Mouse (Mus musculus) CH12.LX (cell line): ENCODE measurements around the gene Mgat4b.

Experiments
- CHD2 ChIP-seq: IDR thresholded peaks from 2 replicates; pipeline ENCODE4 v1.6.1; 2011; ENCODE audit warnings: low read length, improper control_type of control experiment
- CTCF ChIP-seq, 2 experiments: IDR thresholded peaks in 1 of 2; conservative IDR thresholded peaks in 1 of 2; 2 replicates each; pipeline ENCODE4 v1.5.1; 2011 to 2012; ENCODE audit warnings: low read depth in 2 of 2, low read length in 2 of 2, improper control_type of control experiment in 1 of 2, inconsistent platforms in 1 of 2, mild to moderate bottlenecking in 1 of 2, moderate library complexity in 1 of 2
- E2F4 ChIP-seq: IDR thresholded peaks from 2 replicates; pipeline ENCODE4 v1.6.1; 2011; ENCODE audit warnings: low read depth, low read length, improper control_type of control experiment; ENCODE audit not compliant: insufficient replicate concordance
- EP300 ChIP-seq: IDR thresholded peaks from 2 replicates; pipeline ENCODE4 v1.6.1; 2011; ENCODE audit warnings: low read length, improper control_type of control experiment
- IRF4 ChIP-seq: IDR thresholded peaks from 2 replicates; pipeline ENCODE4 v1.6.1; 2014; ENCODE audit warnings: low read depth, mild to moderate bottlenecking, inconsistent platforms, low read length, improper control_type of control experiment
- JUND ChIP-seq: conservative IDR thresholded peaks from 2 replicates; pipeline ENCODE4 v1.6.1; 2011; ENCODE audit warnings: low read depth, low read length, improper control_type of control experiment
- KAT2A ChIP-seq: IDR thresholded peaks from 2 replicates; pipeline ENCODE4 v1.6.1; 2012; ENCODE audit warnings: low read length, improper control_type of control experiment, inconsistent platforms; ENCODE audit not compliant: insufficient replicate concordance
- MAX ChIP-seq: IDR thresholded peaks from 2 replicates; pipeline ENCODE4 v1.6.1; 2011; ENCODE audit warnings: low read length, improper control_type of control experiment
- POLR2A ChIP-seq: IDR thresholded peaks from 2 replicates; pipeline ENCODE4 v1.6.1; 2011; ENCODE audit warnings: low read depth, mild to moderate bottlenecking, improper control_type of control experiment, low read length
- POLR2AphosphoS2 ChIP-seq: IDR thresholded peaks from 2 replicates; pipeline ENCODE4 v1.6.1; 2011; ENCODE audit warnings: low read depth, low read length, improper control_type of control experiment
- USF1 ChIP-seq: IDR thresholded peaks from 2 replicates; pipeline ENCODE4 v1.6.1; 2014; ENCODE audit warnings: low read depth, mild to moderate bottlenecking, inconsistent platforms, low read length, improper control_type of control experiment

DNA sequence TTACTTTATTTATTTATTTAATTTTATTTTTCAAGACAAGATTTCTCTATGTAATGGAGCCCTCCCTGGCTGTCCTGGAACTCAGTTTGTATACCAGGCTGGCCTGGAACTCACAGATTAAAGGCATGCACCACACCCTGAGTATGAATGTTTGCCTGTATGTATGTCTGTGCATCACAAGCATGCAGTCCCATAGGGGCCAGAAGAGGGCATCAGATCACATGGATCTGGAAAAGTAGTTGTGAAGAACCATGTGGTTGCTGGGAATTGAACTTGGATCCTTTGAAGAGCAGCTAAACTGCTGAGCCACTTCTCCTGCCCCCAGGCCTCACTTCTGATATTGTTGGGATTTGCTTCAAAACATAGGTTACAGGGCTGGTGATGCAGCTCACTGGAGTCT, 66.3 kb downstream of the Mgat4b start:
- TF ChIP-seq EP300 = no peak
- TF ChIP-seq IRF4 = no peak
- TF ChIP-seq POLR2A = no peak
- no peak for TF ChIP-seq USF1
- TF ChIP-seq JUND = no peak
- peak in 1 of 2 experiments; percentile 16; a peak in 1 of 4 replicates for TF ChIP-seq CTCF (conservative IDR thresholded peaks at IDR 0.05 in 1 of 2, IDR thresholded peaks at IDR 0.05 in 1 of 2; ENCODE audit: low read depth in 2 of 2, low read length in 2 of 2)
- no peak for TF ChIP-seq KAT2A
- TF ChIP-seq POLR2AphosphoS2 = no peak
- no peak for TF ChIP-seq E2F4
- TF ChIP-seq MAX = no peak
- no peak for TF ChIP-seq CHD2
